Mouse (Mus musculus): ENCODE data around the gene Ccdc13. TPM values are rescaled to one million over a fixed set of nuclear protein-coding genes. Genes with fewer than 3 reads are reported as not detected.

Ccdc13 gene
- polyA plus RNA-seq (2015; fragmentation: Nextera tagmentation; extraction: Ambion mirVana) = 2.1 and 4.0 TPM in 2 replicates

GRCm38 (mm10) chr9:121838829-121839621, at the start of gene Ccdc13:
Gene Ccdc13 (minus strand): TSS chr9:121839461.
- Histone ChIP-seq H3K4me2 (peak within 1 kb of the TSS; percentile 78), H3K27me3 (replicated peaks) (no peaks in the 10 kb centered on the region; the same call in 1 of the 2 replicates), H3K36me3 (no peaks in the 10 kb centered on the region), H3K9me3 (replicated peaks) (no peaks in the 10 kb centered on the region), H3K9ac (replicated peaks) (peak within 1 kb of the TSS; percentile 48), H3K27ac (replicated peaks) (no peak within 1 kb of the TSS), H3K4me3 (replicated peaks) (peak within 1 kb of the TSS; percentile 46), H3K4me1 (peaks cover 13% of the 10 kb centered on the region)
- ATAC-seq (ENCODE audit: low FRiP score) = peak; percentile 91
- WGBS = 3% methylated on average over 61 of the region's 61 CpGs

GRCm38 (mm10) chr9:121882015-121882457, 42.8 kb upstream of the Ccdc13 start:
- Histone ChIP-seq H3K4me1 (0 out of 2 replicates have a peak, but pooled peaks cover 2% of the 10 kb centered on the region), H3K27ac (replicated peaks) (no peak overlapping the region), H3K27me3 (replicated peaks) (no peaks in the 10 kb centered on the region), H3K9ac (replicated peaks) (no peak overlapping the region), H3K36me3 (no peaks in the 10 kb centered on the region), H3K4me2 (no peak overlapping the region), H3K4me3 (replicated peaks) (no peak overlapping the region), H3K9me3 (replicated peaks) (no peaks in the 10 kb centered on the region)
- 66% methylated on average over 7 of the region's 7 CpGs for WGBS
- ATAC-seq (ENCODE audit: low FRiP score) = no peak

GRCm38 (mm10) chr9:121881301-121881700, 42.0 kb upstream of the Ccdc13 start:
- H3K27ac ChIP-seq (replicated peaks) = no peak overlapping the region
- peaks cover 5% of the 10 kb centered on the region; the same call in 1 of the 2 replicates for H3K4me1 ChIP-seq
- no peak overlapping the region for H3K4me3 ChIP-seq (replicated peaks)
- H3K27me3 ChIP-seq (replicated peaks) = no peaks in the 10 kb centered on the region
- no peak overlapping the region for H3K4me2 ChIP-seq
- no peaks in the 10 kb centered on the region for H3K36me3 ChIP-seq
- ATAC-seq (ENCODE audit: low FRiP score) = no peak
- 76% methylated on average over 6 of the region's 6 CpGs for WGBS
- no peaks in the 10 kb centered on the region for H3K9me3 ChIP-seq (replicated peaks)
- H3K9ac ChIP-seq (replicated peaks) = no peak overlapping the region

- Histone ChIP-seq H3K9ac (replicated peaks) (no peak overlapping the region), H3K27ac (replicated peaks) (no peak overlapping the region), H3K36me3 (no peaks in the 10 kb centered on the region), H3K27me3 (replicated peaks) (no peaks in the 10 kb centered on the region), H3K4me3 (replicated peaks) (no peak overlapping the region), H3K9me3 (replicated peaks) (no peaks in the 10 kb centered on the region), H3K4me2 (peak overlapping the region; percentile 32), H3K4me1 (peaks cover 5% of the 10 kb centered on the region; the same call in 1 of the 2 replicates)
- WGBS = 35% methylated on average over 14 of the region's 14 CpGs
- no peak for ATAC-seq (ENCODE audit: low FRiP score)
Observed at GRCm38 (mm10) chr9:121880840-121881239, 41.6 kb upstream of the Ccdc13 start.

GRCm38 (mm10) chr9:121877052-121877740, 37.9 kb upstream of the Ccdc13 start:
- Histone ChIP-seq H3K9ac (replicated peaks) (no peak overlapping the region), H3K4me2 (no peak overlapping the region), H3K4me1 (peaks cover 5% of the 10 kb centered on the region; the same call in 1 of the 2 replicates), H3K27me3 (replicated peaks) (peaks cover 6% of the 10 kb centered on the region; the same call in 1 of the 2 replicates), H3K4me3 (replicated peaks) (no peak overlapping the region), H3K36me3 (no peaks in the 10 kb centered on the region), H3K27ac (replicated peaks) (no peak overlapping the region), H3K9me3 (replicated peaks) (no peaks in the 10 kb centered on the region)
- 12% methylated on average over 3 of the region's 3 CpGs for WGBS
- ATAC-seq (ENCODE audit: low FRiP score) = no peak

GRCm38 (mm10) chr9:121873578-121873977, 34.3 kb upstream of the Ccdc13 start:
- H3K27ac ChIP-seq (replicated peaks) = no peak overlapping the region

GRCm38 (mm10) chr9:121872062-121872683, 32.9 kb upstream of the Ccdc13 start:
- H3K4me1 ChIP-seq = peaks cover 8% of the 10 kb centered on the region; the same call in 1 of the 2 replicates
- 88% methylated on average over 2 of the region's 2 CpGs for WGBS
- no peaks in the 10 kb centered on the region for H3K36me3 ChIP-seq
- no peak overlapping the region for H3K4me2 ChIP-seq
- no peak overlapping the region for H3K9ac ChIP-seq (replicated peaks)
- no peak overlapping the region for H3K4me3 ChIP-seq (replicated peaks)
- H3K27ac ChIP-seq (replicated peaks) = no peak overlapping the region
- no peak for ATAC-seq (ENCODE audit: low FRiP score)
- H3K27me3 ChIP-seq (replicated peaks) = peaks cover 12% of the 10 kb centered on the region; the same call in 1 of the 2 replicates
- H3K9me3 ChIP-seq (replicated peaks) = no peaks in the 10 kb centered on the region

More at GRCm38 (mm10) chr9:121873578-121873977, 34.3 kb upstream of the Ccdc13 start:
- Histone ChIP-seq H3K9ac (replicated peaks) (no peak overlapping the region), H3K27me3 (replicated peaks) (peaks cover 6% of the 10 kb centered on the region; the same call in 1 of the 2 replicates), H3K4me3 (replicated peaks) (no peak overlapping the region), H3K4me2 (no peak overlapping the region), H3K9me3 (replicated peaks) (no peaks in the 10 kb centered on the region), H3K36me3 (no peaks in the 10 kb centered on the region), H3K4me1 (peaks cover 8% of the 10 kb centered on the region; the same call in 1 of the 2 replicates)
- ATAC-seq (ENCODE audit: low FRiP score) = no peak

- H3K9me3 ChIP-seq (replicated peaks) = no peaks in the 10 kb centered on the region
- H3K36me3 ChIP-seq = no peaks in the 10 kb centered on the region
- peaks cover 12% of the 10 kb centered on the region; the same call in 1 of the 2 replicates for H3K27me3 ChIP-seq (replicated peaks)
- 11% methylated on average over 4 of the region's 4 CpGs for WGBS
- H3K9ac ChIP-seq (replicated peaks) = no peak overlapping the region
- H3K4me3 ChIP-seq (replicated peaks) = no peak overlapping the region
- peak overlapping the region; percentile 33; the same call in 1 of the 2 replicates for H3K27ac ChIP-seq (replicated peaks)
- no peak for ATAC-seq (ENCODE audit: low FRiP score)
- H3K4me1 ChIP-seq = peaks cover 11% of the 10 kb centered on the region
- no peak overlapping the region for H3K4me2 ChIP-seq
Observed at GRCm38 (mm10) chr9:121869973-121870515, 30.8 kb upstream of the Ccdc13 start.

GRCm38 (mm10) chr9:121869432-121869831, 30.2 kb upstream of the Ccdc13 start:
- H3K9me3 ChIP-seq (replicated peaks) = no peaks in the 10 kb centered on the region
- 79% methylated on average over 5 of the region's 5 CpGs for WGBS
- H3K36me3 ChIP-seq = no peaks in the 10 kb centered on the region
- no peak overlapping the region for H3K4me3 ChIP-seq (replicated peaks)
- no peak overlapping the region for H3K4me2 ChIP-seq
- H3K27ac ChIP-seq (replicated peaks) = no peak overlapping the region
- peaks cover 11% of the 10 kb centered on the region for H3K4me1 ChIP-seq
- peaks cover 12% of the 10 kb centered on the region; the same call in 1 of the 2 replicates for H3K27me3 ChIP-seq (replicated peaks)
- no peak for ATAC-seq (ENCODE audit: low FRiP score)
- no peak overlapping the region for H3K9ac ChIP-seq (replicated peaks)

- 91% methylated on average over 6 of the region's 6 CpGs for WGBS
- H3K36me3 ChIP-seq = no peaks in the 10 kb centered on the region
Observed at GRCm38 (mm10) chr9:121868236-121868635, 29.0 kb upstream of the Ccdc13 start.

GRCm38 (mm10) chr9:121867632-121868031, 28.4 kb upstream of the Ccdc13 start:
- Histone ChIP-seq H3K36me3 (no peaks in the 10 kb centered on the region), H3K27me3 (replicated peaks) (0 out of 2 replicates have a peak, but pooled peaks cover 11% of the 10 kb centered on the region), H3K4me1 (peaks cover 11% of the 10 kb centered on the region), H3K4me2 (no peak overlapping the region), H3K4me3 (replicated peaks) (no peak overlapping the region), H3K9ac (replicated peaks) (no peak overlapping the region), H3K27ac (replicated peaks) (no peak overlapping the region), H3K9me3 (replicated peaks) (no peaks in the 10 kb centered on the region)
- 93% methylated on average over 6 of the region's 6 CpGs for WGBS
- ATAC-seq (ENCODE audit: low FRiP score) = no peak

More at GRCm38 (mm10) chr9:121868236-121868635, 29.0 kb upstream of the Ccdc13 start:
- ATAC-seq (ENCODE audit: low FRiP score) = no peak
- Histone ChIP-seq H3K4me3 (replicated peaks) (no peak overlapping the region), H3K4me1 (peaks cover 11% of the 10 kb centered on the region), H3K27ac (replicated peaks) (no peak overlapping the region), H3K9me3 (replicated peaks) (no peaks in the 10 kb centered on the region), H3K27me3 (replicated peaks) (0 out of 2 replicates have a peak, but pooled peaks cover 12% of the 10 kb centered on the region), H3K9ac (replicated peaks) (no peak overlapping the region), H3K4me2 (no peak overlapping the region)

Data from neural tube, embryonic 15.5 days (tissue).